Mouse (Mus musculus): ENCODE results near the gene Map2k2. TPM values are rescaled to one million over a fixed set of nuclear protein-coding genes. Genes with fewer than 3 reads are reported as not detected.

Map2k2 gene
- total and polyA plus RNA-seq, 3 experiments, result 147 to 212 TPM; not detected in 1

DNA sequence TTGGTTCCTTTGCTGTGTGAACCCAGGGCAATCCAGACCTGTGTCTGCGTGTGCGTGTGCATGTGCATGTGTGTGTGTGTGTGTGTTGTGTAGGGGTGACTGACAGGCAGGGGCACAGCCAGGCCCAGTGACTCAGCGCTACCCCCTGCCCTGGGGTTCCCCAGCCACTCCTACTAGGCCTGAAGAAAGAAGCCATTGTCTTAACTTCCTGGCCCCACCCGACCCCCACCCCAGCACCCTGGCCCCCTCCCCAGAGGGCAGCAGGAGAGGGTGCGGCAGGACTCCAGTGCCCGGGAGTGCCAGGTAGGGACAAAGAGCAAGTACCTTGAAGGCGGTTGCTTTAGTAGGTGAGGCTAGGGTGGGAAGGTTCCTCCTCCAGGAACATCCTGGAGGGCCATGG is 40.1 kb downstream of the Map2k2 start:
- Histone ChIP-seq H3K36me3 (ENCODE audit: control insufficient read depth in 1 of 2, insufficient read depth in 2 of 2, low read length in 2 of 2) (peaks cover 5 to 17% of the 10 kb centered on the region in 2 experiments), H3K27ac (ENCODE audit: control insufficient read depth, low read depth, low read length) (no peak overlapping the region), H3K4me1 (ENCODE audit: control insufficient read depth in 1 of 2, insufficient read depth in 2 of 2, low read length in 2 of 2) (0 out of 4 replicates have a peak, but pooled peaks cover 0 to 2% of the 10 kb centered on the region in 2 experiments), H3K9me3 (replicated peaks; ENCODE audit: insufficient read depth, low read length) (no peaks in the 10 kb centered on the region), H3K27me3 (ENCODE audit: control insufficient read depth in 1 of 2, insufficient read depth in 2 of 2, low read length in 2 of 2) (no peaks in the 10 kb centered on the region), H3K79me2 (ENCODE audit: control insufficient read depth, insufficient read depth, low read length, poor library complexity) (peaks cover 65% of the 10 kb centered on the region), H3K9ac (ENCODE audit: control insufficient read depth, low read depth, low read length, poor library complexity, severe bottlenecking) (no peak overlapping the region), H3K4me3 (ENCODE audit: control insufficient read depth in 1 of 2, insufficient read depth in 1 of 2, low read depth in 2 of 2, low read length in 2 of 2) (no peak overlapping the region)
- TF ChIP-seq ZC3H11A (IDR thresholded peaks at IDR 0.05; ENCODE audit: low read depth, low read length), result no peak
- TF ChIP-seq RAD21 (IDR thresholded peaks at IDR 0.05; ENCODE audit: low read depth, low read length), result no peak
- TF ChIP-seq CHD1 (IDR thresholded peaks at IDR 0.05; ENCODE audit: low read depth, low read length), result no peak
- TF ChIP-seq HCFC1 (IDR thresholded peaks at IDR 0.05; ENCODE audit: low read depth, low read length), result no peak
- no peak for TF ChIP-seq TCF12 (IDR thresholded peaks at IDR 0.05; ENCODE audit: low read depth, low read length)
- no peak for TF ChIP-seq CHD2 (IDR thresholded peaks at IDR 0.05; ENCODE audit: low read length)
- no peak for TF ChIP-seq ZMIZ1 (IDR thresholded peaks at IDR 0.05; ENCODE audit: low read depth, low read length)
- TF ChIP-seq BHLHE40 (IDR thresholded peaks at IDR 0.05; ENCODE audit: borderline replicate concordance, low read depth, low read length), result no peak
- no peak for TF ChIP-seq RCOR1 (IDR thresholded peaks at IDR 0.05; ENCODE audit: low read depth, low read length)
- TF ChIP-seq KAT2A (conservative IDR thresholded peaks at IDR 0.05; ENCODE audit: low read depth, low read length), result no peak
- no peak for TF ChIP-seq JUND (IDR thresholded peaks at IDR 0.05; ENCODE audit: low read depth, low read length)
- TF ChIP-seq POLR2A (IDR thresholded peaks at IDR 0.05; ENCODE audit: control insufficient read depth in 1 of 2, insufficient read depth in 1 of 2, low read depth in 1 of 2, low read length in 2 of 2, poor library complexity in 1 of 2), result no peak
- TF ChIP-seq GATA1 (IDR thresholded peaks at IDR 0.05; ENCODE audit: low read depth, low read length), result no peak
- TF ChIP-seq NRF1 (IDR thresholded peaks at IDR 0.05; ENCODE audit: insufficient read depth, low read depth, low read length, poor library complexity, severe bottlenecking), result no peak
- no peak for TF ChIP-seq MYB (IDR thresholded peaks at IDR 0.05; ENCODE audit: low read depth, low read length)
- DNase-seq (ENCODE audit: low read depth, low spot score), result no peak

GRCm38 (mm10) chr10:81146296-81146695 is 40.6 kb downstream of the Map2k2 start:
- TF ChIP-seq ZKSCAN1 (IDR thresholded peaks at IDR 0.05; ENCODE audit: low read depth, low read length), result no peak
- no peak for TF ChIP-seq SMC3 (IDR thresholded peaks at IDR 0.05; ENCODE audit: low read depth, low read length)
- no peak for TF ChIP-seq RCOR1 (IDR thresholded peaks at IDR 0.05; ENCODE audit: low read depth, low read length)
- TF ChIP-seq ZNF384 (IDR thresholded peaks at IDR 0.05; ENCODE audit: low read depth, low read length), result no peak
- TF ChIP-seq POLR2A (IDR thresholded peaks at IDR 0.05; ENCODE audit: control insufficient read depth in 1 of 2, insufficient read depth in 1 of 2, low read depth in 1 of 2, low read length in 2 of 2, poor library complexity in 1 of 2), result no peak
- no peak for TF ChIP-seq HCFC1 (IDR thresholded peaks at IDR 0.05; ENCODE audit: low read depth, low read length)
- Histone ChIP-seq H3K4me3 (ENCODE audit: control insufficient read depth in 1 of 2, insufficient read depth in 1 of 2, low read depth in 2 of 2, low read length in 2 of 2) (no peak overlapping the region), H3K27ac (ENCODE audit: control insufficient read depth, low read depth, low read length) (no peak overlapping the region), H3K9ac (ENCODE audit: control insufficient read depth, low read depth, low read length, poor library complexity, severe bottlenecking) (no peak overlapping the region), H3K36me3 (ENCODE audit: control insufficient read depth in 1 of 2, insufficient read depth in 2 of 2, low read length in 2 of 2) (peaks cover 4 to 17% of the 10 kb centered on the region in 2 experiments), H3K4me1 (ENCODE audit: control insufficient read depth in 1 of 2, insufficient read depth in 2 of 2, low read length in 2 of 2) (0 out of 4 replicates have a peak, but pooled peaks cover 0 to 2% of the 10 kb centered on the region in 2 experiments), H3K79me2 (ENCODE audit: control insufficient read depth, insufficient read depth, low read length, poor library complexity) (peaks cover 60% of the 10 kb centered on the region), H3K9me3 (replicated peaks; ENCODE audit: insufficient read depth, low read length) (no peaks in the 10 kb centered on the region), H3K27me3 (ENCODE audit: control insufficient read depth in 1 of 2, insufficient read depth in 2 of 2, low read length in 2 of 2) (no peaks in the 10 kb centered on the region)
- no peak for DNase-seq (ENCODE audit: low read depth, low spot score)

All from MEL (cell line).